In the genomic region with DNA sequence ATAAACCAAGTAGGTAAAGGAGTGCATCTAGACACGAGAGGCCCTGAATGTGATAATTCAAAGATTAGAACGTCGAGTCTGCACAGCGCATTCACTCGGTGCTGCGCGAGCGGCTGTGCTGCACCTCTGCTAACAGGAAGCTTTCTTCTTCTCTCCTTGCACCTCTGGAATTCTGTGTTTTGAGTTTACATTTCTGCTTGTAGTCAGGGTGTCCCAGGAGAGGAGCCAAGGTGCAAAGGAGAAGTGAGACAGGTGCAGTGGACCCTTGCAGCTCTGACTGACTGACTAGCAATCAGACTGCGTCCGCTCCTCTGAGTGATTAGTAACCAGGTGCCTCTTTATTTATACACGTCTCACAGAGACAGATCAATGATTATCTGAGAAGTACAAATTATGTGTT, we compare ENCODE assay signal across 25 mouse cellular contexts. TPM values are rescaled to one million over a fixed set of nuclear protein-coding genes. Genes with fewer than 3 reads are reported as not detected.
DNase-seq lines count a peak whose midpoint lies in the region; ATAC-seq and TF ChIP-seq lines count a peak whose summit lies in the region.
"Had no signal": no experiment of that assay in that cellular context is flagged by ENCODE, and none has a peak within 500 bp of the region (broad histone marks: within the 10 kb centered on the region; RNA-seq: fewer than 3 reads in every experiment).

No protein-coding gene starts in this region.

- no peak for TF ChIP-seq POLR2A in cerebellum, adult 2 months (IDR thresholded peaks at IDR 0.05; ENCODE audit: borderline replicate concordance, insufficient read depth, low read length)

- H3K27ac ChIP-seq in cerebellum, adult 2 months (ENCODE audit: insufficient read depth, low read length), result no peak overlapping the region
- peak overlapping the region; percentile 31; the same call in 1 of the 2 replicates for H3K27ac ChIP-seq in kidney, embryonic 16.5 days (ENCODE audit: low read length)
- H3K27ac ChIP-seq: embryonic facial prominence, embryonic 10.5 days; hindbrain, embryonic 15.5 days; limb, embryonic 15.5 days; liver, embryonic 15.5 days; midbrain, embryonic 10.5 days; neural tube, embryonic 13.5 days; stomach, embryonic 15.5 days had no signal

- no peaks in the 10 kb centered on the region for H3K27me3 ChIP-seq in cerebellum, adult 2 months (ENCODE audit: control insufficient read depth, insufficient read depth, low read length)
- H3K27me3 ChIP-seq in kidney, embryonic 16.5 days (ENCODE audit: insufficient read depth, low read length), result no peaks in the 10 kb centered on the region
- H3K27me3 ChIP-seq: limb, embryonic 15.5 days; stomach, embryonic 15.5 days had no signal

- ATAC-seq in kidney, embryonic 16.5 days (ENCODE audit: low FRiP score, low TSS enrichment), result no peak
- ATAC-seq: CD4-positive, CD25-positive, alpha-beta regulatory T cell, adult 4 months; lung, postnatal 0 days; midbrain, embryonic 16.5 days had no signal

- H3K9me3 ChIP-seq in kidney, embryonic 16.5 days (ENCODE audit: low read length), result no peaks in the 10 kb centered on the region
- H3K9me3 ChIP-seq: embryonic facial prominence, embryonic 10.5 days; hindbrain, embryonic 15.5 days; limb, embryonic 15.5 days; liver, embryonic 15.5 days; midbrain, embryonic 10.5 days; neural tube, embryonic 13.5 days; stomach, embryonic 15.5 days had no signal

- H3K36me3 ChIP-seq in kidney, embryonic 16.5 days (ENCODE audit: insufficient read depth, low read length), result no peaks in the 10 kb centered on the region
- H3K36me3 ChIP-seq: embryonic facial prominence, embryonic 10.5 days; hindbrain, embryonic 15.5 days; limb, embryonic 15.5 days; liver, embryonic 15.5 days; midbrain, embryonic 10.5 days; neural tube, embryonic 13.5 days; stomach, embryonic 15.5 days had no signal

- H3K4me3 ChIP-seq in cerebellum, adult 2 months (replicated peaks; ENCODE audit: insufficient read depth, low read depth, low read length), result no peak overlapping the region
- no peak overlapping the region for H3K4me3 ChIP-seq in kidney, embryonic 16.5 days (ENCODE audit: low read length)
- H3K4me3 ChIP-seq: embryonic facial prominence, embryonic 10.5 days; hindbrain, embryonic 15.5 days; limb, embryonic 15.5 days; liver, embryonic 15.5 days; midbrain, embryonic 10.5 days; myocyte; neural tube, embryonic 13.5 days; stomach, embryonic 15.5 days had no signal

- DNase-seq in cerebellum, adult 9-11 months, result peak; percentile 7
- no peak for DNase-seq in cerebellum, adult 2 months
- peak; percentile 15 for DNase-seq in spleen, adult 12 weeks (ENCODE audit: low spot score)
- no peak for DNase-seq in spleen, postnatal 4 days (ENCODE audit: low spot score in 2 of 2)
- DNase-seq in kidney, postnatal 4 days, result peak; percentile 18 to 42
- DNase-seq in embryo, embryonic 9.5 days (ENCODE audit: extremely low spot score), result no peak
- DNase-seq in urinary bladder, postnatal 36 days (ENCODE audit: low spot score in 2 of 2), result no peak
- DNase-seq: adrenal gland, postnatal 25 days; cerebellum, adult 9-10 months; left cerebral cortex, postnatal 4 days; right cerebral cortex, adult 18-20 months; right cerebral cortex, postnatal 4 days; thymus, postnatal 25 days had no signal

- H3K4me1 ChIP-seq in cerebellum, adult 2 months (ENCODE audit: control insufficient read depth, insufficient read depth, low read length), result no peaks in the 10 kb centered on the region
- peaks cover 10% of the 10 kb centered on the region for H3K4me1 ChIP-seq in kidney, embryonic 16.5 days (ENCODE audit: insufficient read depth, low read length)
- H3K4me1 ChIP-seq: stomach, embryonic 15.5 days had no signal

- no peak overlapping the region for H3K9ac ChIP-seq in kidney, embryonic 16.5 days (replicated peaks; ENCODE audit: low read length)
- H3K9ac ChIP-seq: hindbrain, embryonic 15.5 days; limb, embryonic 15.5 days; liver, embryonic 15.5 days; neural tube, embryonic 13.5 days; stomach, embryonic 15.5 days had no signal

- TF ChIP-seq CTCF in cerebellum, adult 2 months (IDR thresholded peaks at IDR 0.05; ENCODE audit: borderline replicate concordance, insufficient read depth, low read depth, low read length), result no peak

- 92% methylated on average over 11 of the region's 11 CpGs for WGBS in cerebellum, adult 2 months
- 77% methylated on average over 11 of the region's 11 CpGs for WGBS in kidney, embryonic 16.5 days

- H3K4me2 ChIP-seq in kidney, embryonic 16.5 days (replicated peaks; ENCODE audit: low read depth, low read length), result no peak overlapping the region
- H3K4me2 ChIP-seq: hindbrain, embryonic 15.5 days; limb, embryonic 15.5 days; liver, embryonic 15.5 days; neural tube, embryonic 13.5 days; stomach, embryonic 15.5 days had no signal

RNA-seq across cellular contexts. Expression of a gene that starts 16.7 kb away (rescaled TPM):
- polyA plus RNA-seq in cerebellum, adult 2 months (2012; rRNA removed), result 30.1 and 34.0 TPM in 2 replicates
- 0.86 and 1.2 TPM in 2 replicates for polyA plus RNA-seq in kidney, embryonic 16.5 days (2015; fragmentation: Nextera tagmentation; extraction: Ambion mirVana)

RNA-seq across cellular contexts. Expression of a gene that starts 17.3 kb away (rescaled TPM):
- 4.2 and 4.7 TPM in 2 replicates for polyA plus RNA-seq in cerebellum, adult 2 months (2012; rRNA removed)
- polyA plus RNA-seq in kidney, embryonic 16.5 days (2015; fragmentation: Nextera tagmentation; extraction: Ambion mirVana), result 4.4 and 4.8 TPM in 2 replicates

RNA-seq across cellular contexts. Expression of a gene that starts 26.0 kb away (rescaled TPM):
- polyA plus RNA-seq in cerebellum, adult 2 months (2012; rRNA removed), result 42.3 and 45.0 TPM in 2 replicates
- 7.1 and 7.2 TPM in 2 replicates for polyA plus RNA-seq in kidney, embryonic 16.5 days (2015; fragmentation: Nextera tagmentation; extraction: Ambion mirVana)

RNA-seq across cellular contexts. Expression of a gene that starts 28.3 kb away (rescaled TPM):
- 6.5 and 7.1 TPM in 2 replicates for polyA plus RNA-seq in cerebellum, adult 2 months (2012; rRNA removed)
- 17.0 and 18.3 TPM in 2 replicates for polyA plus RNA-seq in kidney, embryonic 16.5 days (2015; fragmentation: Nextera tagmentation; extraction: Ambion mirVana)

RNA-seq across cellular contexts. Expression of a gene that starts 43.1 kb away (rescaled TPM):
- polyA plus RNA-seq in cerebellum, adult 2 months (2012; rRNA removed), result 426 and 432 TPM in 2 replicates
- polyA plus RNA-seq in kidney, embryonic 16.5 days (2015; fragmentation: Nextera tagmentation; extraction: Ambion mirVana), result 712 and 779 TPM in 2 replicates

Comparison
In these comparisons a context has a peak if more than half of its experiments do, and no peak if none do; other contexts are left out.
1. DNase-seq: peak in cerebellum, adult 9-11 months (single experiment), spleen, adult 12 weeks (single experiment) and kidney, postnatal 4 days (2 of 2); none in cerebellum, adult 2 months (0 of 2), spleen, postnatal 4 days (0 of 2), embryo, embryonic 9.5 days (single experiment) and urinary bladder, postnatal 36 days (0 of 2).
2. RNA of a gene that starts 16.7 kb away (polyA plus RNA-seq): 30.1 to 34.0 TPM in cerebellum, adult 2 months; 0.86 to 1.2 TPM in kidney, embryonic 16.5 days; every median in the first group is over 10 times any median in the second.